Mouse (Mus musculus): ENCODE measurements around the gene Ikbkg. TPM values are rescaled to one million over a fixed set of nuclear protein-coding genes. Genes with fewer than 3 reads are reported as not detected.
A peak's percentile ranks its signal among the peaks of the same experiment; 100 is the strongest.
"Not testable (repeated sequence)": the region's sequence is repeated elsewhere in the genome, so short reads cannot be mapped to it uniquely, and the experiment has no call there.

Ikbkg gene
- 20.2 and 22.3 TPM in 2 replicates for polyA plus RNA-seq (2015; fragmentation: Nextera tagmentation; extraction: Ambion mirVana)

GRCm38 (mm10) chrX:74392535-74393443 is at the start of gene Ikbkg, which contains the start of gene Fam3a:
Gene Ikbkg (plus strand): TSS chrX:74393290.
Gene Fam3a (minus strand): TSS chrX:74393272.
- peak within 1 kb of the TSS; percentile 76 for H3K4me2 ChIP-seq
- peak within 1 kb of the TSS; percentile 93 for H3K27ac ChIP-seq
- WGBS (ENCODE audit: insufficient replicate concordance): 12% methylated on average over 30 of the region's 30 CpGs
- no peaks in the 10 kb centered on the region for H3K9me3 ChIP-seq (replicated peaks)
- peak; percentile 100 for ATAC-seq (ENCODE audit: low read depth)
- no peaks in the 10 kb centered on the region for H3K27me3 ChIP-seq
- H3K36me3 ChIP-seq: no peaks in the 10 kb centered on the region
- peak within 1 kb of the TSS; percentile 64 for H3K4me3 ChIP-seq (replicated peaks)
- H3K4me1 ChIP-seq (replicated peaks): peaks cover 24% of the 10 kb centered on the region
- peak within 1 kb of the TSS; percentile 80 for H3K9ac ChIP-seq
- peak; percentile 88 for DNase-seq

DNA sequence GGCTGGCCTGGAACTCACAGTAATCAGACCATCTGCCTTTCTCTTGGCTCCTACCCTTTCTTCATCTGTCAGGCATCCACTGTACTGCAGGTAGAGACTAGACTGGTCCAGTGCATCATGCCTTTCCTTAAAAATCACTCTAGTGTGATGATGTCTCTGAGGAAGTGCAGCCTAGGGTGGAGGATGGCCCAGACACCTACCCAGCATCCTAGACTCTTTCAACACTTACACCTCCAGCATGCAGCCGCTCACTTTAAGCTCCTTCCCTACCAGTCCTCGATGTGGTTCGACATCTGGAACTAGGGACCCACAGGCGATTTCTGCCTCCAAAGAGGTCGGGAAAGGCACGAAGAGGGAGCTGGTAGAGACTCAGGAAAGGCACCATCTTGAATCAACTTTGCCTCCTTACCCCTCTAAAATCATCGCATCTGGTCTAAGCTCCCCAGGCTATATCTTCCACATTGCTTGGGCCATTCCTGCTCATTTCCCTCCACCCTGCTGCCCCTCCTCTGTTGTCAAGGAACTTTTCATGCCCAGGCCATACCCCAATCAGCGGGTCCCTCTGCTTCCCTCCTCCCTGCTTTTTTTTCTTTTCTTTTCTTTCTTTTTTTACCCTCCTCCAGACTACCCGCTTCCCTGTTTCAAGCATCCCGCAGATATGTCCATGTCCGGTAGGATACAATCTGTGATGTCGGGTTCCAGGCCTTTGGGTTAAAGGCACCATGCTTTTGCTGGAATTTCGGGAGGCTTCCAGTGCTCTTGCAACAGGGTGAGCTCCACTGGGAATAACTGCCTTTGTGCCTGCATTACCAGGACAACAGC is 40.2 kb upstream of the Ikbkg start:
- Histone ChIP-seq H3K27ac (0 out of 2 replicates have a peak overlapping the region, but pooled peaks have one; percentile 39), H3K36me3 (no peaks in the 10 kb centered on the region), H3K9me3 (replicated peaks) (no peaks in the 10 kb centered on the region), H3K9ac (peak overlapping the region; percentile 72), H3K27me3 (no peaks in the 10 kb centered on the region), H3K4me1 (replicated peaks) (no peaks in the 10 kb centered on the region; the same call in 1 of the 2 replicates), H3K4me2 (peak overlapping the region; percentile 72), H3K4me3 (replicated peaks) (peak overlapping the region; percentile 62)
- DNase-seq: no peak
- peak; percentile 58 for ATAC-seq (ENCODE audit: low read depth)
- WGBS (ENCODE audit: insufficient replicate concordance): 21% methylated on average over 13 of the region's 13 CpGs

DNA sequence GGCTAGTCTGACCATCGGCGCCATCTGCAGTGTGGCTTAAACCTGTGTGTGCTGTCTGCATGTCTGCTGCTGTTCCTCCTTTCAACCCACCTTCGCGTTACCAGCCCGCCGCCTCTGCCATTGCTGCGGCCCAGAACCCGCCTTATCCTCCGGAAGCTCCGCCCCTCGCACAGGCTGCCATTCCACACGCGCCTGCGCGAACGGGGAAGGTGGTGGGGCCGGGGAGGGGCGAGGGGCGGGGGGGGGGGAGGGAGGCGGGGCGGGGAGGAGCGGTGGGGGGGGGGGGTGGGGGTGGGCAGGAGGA is 39.7 kb upstream of the Ikbkg start, which contains the start of gene Lage3:
Lage3 (minus strand) TSS at position 152 of the 304 bp plus-strand sequence.
- Histone ChIP-seq H3K4me2 (peak within 1 kb of the TSS; percentile 72), H3K4me3 (replicated peaks) (peak within 1 kb of the TSS; percentile 62), H3K4me1 (replicated peaks) (no peaks in the 10 kb centered on the region; the same call in 1 of the 2 replicates), H3K36me3 (no peaks in the 10 kb centered on the region), H3K27me3 (no peaks in the 10 kb centered on the region), H3K9me3 (replicated peaks) (no peaks in the 10 kb centered on the region), H3K27ac (0 out of 2 replicates have a peak within 1 kb of the TSS, but pooled peaks have one; percentile 39), H3K9ac (peak within 1 kb of the TSS; percentile 72)
- 15% methylated on average over 11 of the region's 22 CpGs for WGBS (ENCODE audit: insufficient replicate concordance)
- peak; percentile 81 for ATAC-seq (ENCODE audit: low read depth)
- peak; percentile 67 for DNase-seq

DNA sequence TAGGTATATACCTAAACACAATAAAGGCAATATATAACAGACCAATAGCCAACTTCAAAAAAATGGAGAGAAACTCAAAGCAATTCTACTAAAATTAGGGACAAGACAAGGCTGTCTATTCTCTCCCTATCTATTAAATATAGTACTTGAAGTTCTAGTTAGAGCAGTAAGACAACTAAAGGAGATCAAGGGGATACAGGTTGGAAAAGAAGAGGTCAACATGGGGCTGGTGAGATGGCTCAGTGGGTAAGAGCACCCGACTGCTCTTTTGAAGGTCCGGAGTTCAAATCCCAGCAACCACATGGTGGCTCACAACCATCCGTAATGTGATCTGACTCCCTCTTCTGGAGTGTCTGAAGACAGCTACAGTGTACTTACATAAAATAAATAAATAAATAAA is 36.0 kb upstream of the Ikbkg start:
- not testable (repeated sequence) for H3K4me2 ChIP-seq

GRCm38 (mm10) chrX:74359171-74359570 is 33.9 kb upstream of the Ikbkg start:
- no peaks in the 10 kb centered on the region for H3K9me3 ChIP-seq (replicated peaks)
- ATAC-seq (ENCODE audit: low read depth) (no peak), DNase-seq (no peak)
- no peak overlapping the region for H3K4me2 ChIP-seq
- WGBS (ENCODE audit: insufficient replicate concordance): 52% methylated on average over 11 of the region's 11 CpGs
- H3K4me3 ChIP-seq (replicated peaks): no peak overlapping the region
- H3K4me1 ChIP-seq (replicated peaks): no peaks in the 10 kb centered on the region
- no peaks in the 10 kb centered on the region for H3K27me3 ChIP-seq
- no peaks in the 10 kb centered on the region for H3K36me3 ChIP-seq
- no peak overlapping the region for H3K27ac ChIP-seq
- no peak overlapping the region for H3K9ac ChIP-seq

More for the DNA sequence above, 36.0 kb upstream of the Ikbkg start:
- WGBS (ENCODE audit: insufficient replicate concordance): 71% methylated on average over 3 of the region's 3 CpGs
- DNase-seq; H3K9me3 ChIP-seq (replicated peaks); H3K27me3 ChIP-seq; H3K9ac ChIP-seq; ATAC-seq (ENCODE audit: low read depth); H3K4me3 ChIP-seq (replicated peaks); H3K27ac ChIP-seq; H3K4me1 ChIP-seq (replicated peaks); H3K36me3 ChIP-seq: not testable (repeated sequence)

GRCm38 (mm10) chrX:74367512-74367911 is 25.6 kb upstream of the Ikbkg start:
- H3K4me3 ChIP-seq (replicated peaks): peak overlapping the region; percentile 75
- DNase-seq (no peak), ATAC-seq (ENCODE audit: low read depth) (no peak)
- no peaks in the 10 kb centered on the region for H3K9me3 ChIP-seq (replicated peaks)
- peaks cover 12% of the 10 kb centered on the region; the same call in 1 of the 2 replicates for H3K36me3 ChIP-seq
- H3K4me2 ChIP-seq: peak overlapping the region; percentile 74
- no peaks in the 10 kb centered on the region for H3K27me3 ChIP-seq
- peak overlapping the region; percentile 85 for H3K9ac ChIP-seq
- peak overlapping the region; percentile 73 for H3K27ac ChIP-seq
- H3K4me1 ChIP-seq (replicated peaks): peaks cover 35% of the 10 kb centered on the region
- WGBS (ENCODE audit: insufficient replicate concordance): 53% methylated on average over 10 of the region's 10 CpGs

GRCm38 (mm10) chrX:74368209-74368909 is 24.7 kb upstream of the Ikbkg start:
- WGBS (ENCODE audit: insufficient replicate concordance): 11% methylated on average over 49 of the region's 49 CpGs
- ATAC-seq (ENCODE audit: low read depth): peak; percentile 75
- Histone ChIP-seq H3K27me3 (no peaks in the 10 kb centered on the region), H3K9ac (peak overlapping the region; percentile 85), H3K36me3 (peaks cover 12% of the 10 kb centered on the region; the same call in 1 of the 2 replicates), H3K4me2 (peak overlapping the region; percentile 74), H3K9me3 (replicated peaks) (no peaks in the 10 kb centered on the region), H3K4me3 (replicated peaks) (peak overlapping the region; percentile 75), H3K27ac (peak overlapping the region; percentile 73), H3K4me1 (replicated peaks) (peaks cover 40% of the 10 kb centered on the region)
- peak; percentile 62 for DNase-seq

DNA sequence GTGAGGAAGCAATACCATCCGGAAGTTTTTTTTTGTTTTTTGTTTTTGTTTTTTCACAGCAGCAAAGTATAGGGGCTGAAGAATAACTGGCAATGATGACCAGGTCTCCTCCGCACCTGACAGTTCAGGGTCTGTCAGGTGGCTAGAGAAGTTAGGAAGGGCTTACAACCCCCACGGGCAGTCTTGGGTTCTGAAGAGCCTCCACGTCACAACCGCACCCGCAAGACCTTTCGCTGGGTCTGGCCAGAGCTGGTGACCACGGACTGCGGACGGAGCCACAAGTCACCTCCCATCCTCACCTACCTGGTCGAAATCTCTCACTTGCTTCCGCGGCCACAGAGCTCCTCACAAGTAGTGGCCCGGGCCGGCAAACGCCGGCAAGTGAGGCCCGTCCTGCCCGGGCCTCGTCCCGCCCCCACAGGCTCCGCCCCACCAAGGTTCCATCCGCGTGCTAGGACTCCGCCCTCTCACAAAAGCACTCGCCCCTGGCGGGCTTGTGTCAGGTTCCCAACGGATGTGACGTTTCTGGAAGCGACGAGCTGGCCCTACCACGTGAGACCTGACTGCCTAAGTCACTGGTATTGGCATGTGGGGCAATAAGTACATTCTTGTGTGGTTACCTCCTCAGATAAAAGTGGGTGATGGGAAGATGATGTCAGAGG is 20.1 kb upstream of the Ikbkg start, which contains the start of the genes Ubl4a and Slc10a3:
Ubl4a (minus strand) TSS at position 331 of the 662 bp plus-strand sequence.
Slc10a3 (minus strand) TSS at position 462 of the 662 bp plus-strand sequence.
- peak within 1 kb of the TSS; percentile 61 for H3K4me3 ChIP-seq (replicated peaks)
- no peaks in the 10 kb centered on the region for H3K9me3 ChIP-seq (replicated peaks)
- 14% methylated on average over 32 of the region's 32 CpGs for WGBS (ENCODE audit: insufficient replicate concordance)
- DNase-seq (peak; percentile 83), ATAC-seq (ENCODE audit: low read depth) (peak; percentile 91)
- H3K27me3 ChIP-seq: no peaks in the 10 kb centered on the region
- peak within 1 kb of the TSS; percentile 72 for H3K4me2 ChIP-seq
- H3K4me1 ChIP-seq (replicated peaks): peaks cover 26% of the 10 kb centered on the region
- peak within 1 kb of the TSS; percentile 76 for H3K9ac ChIP-seq
- 0 out of 2 replicates have a peak, but pooled peaks cover 4% of the 10 kb centered on the region for H3K36me3 ChIP-seq
- H3K27ac ChIP-seq: peak within 1 kb of the TSS; percentile 63; the same call in 1 of the 2 replicates

DNA sequence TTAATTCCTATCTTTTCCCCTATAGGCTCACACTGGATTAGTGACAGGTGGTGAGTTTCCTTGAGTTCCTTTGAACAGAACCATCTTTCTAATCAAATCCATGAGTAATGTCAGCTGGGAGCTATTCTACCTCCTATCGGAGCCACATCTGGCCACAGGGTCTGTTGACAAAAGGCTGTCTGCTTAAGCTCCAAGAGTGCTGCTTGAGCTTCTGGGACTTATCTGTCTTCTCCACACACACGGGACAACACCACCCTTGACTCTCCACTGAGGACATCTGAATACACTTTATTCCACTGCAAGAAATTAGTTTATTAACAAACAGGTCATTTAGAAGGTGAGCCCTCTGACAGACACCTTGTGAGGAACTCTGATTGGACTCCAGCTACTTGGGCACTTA is 8.6 kb upstream of the Ikbkg start:
- Histone ChIP-seq H3K9me3 (replicated peaks) (no peaks in the 10 kb centered on the region), H3K36me3 (0 out of 2 replicates have a peak, but pooled peaks cover 4% of the 10 kb centered on the region), H3K27ac (no peak overlapping the region), H3K4me1 (replicated peaks) (peaks cover 40% of the 10 kb centered on the region), H3K9ac (no peak overlapping the region), H3K27me3 (no peaks in the 10 kb centered on the region), H3K4me2 (peak overlapping the region; percentile 3; the same call in 1 of the 2 replicates), H3K4me3 (replicated peaks) (no peak overlapping the region)
- ATAC-seq (ENCODE audit: low read depth): peak; percentile 88
- peak; percentile 49 for DNase-seq
- 26% methylated on average over 2 of the region's 2 CpGs for WGBS (ENCODE audit: insufficient replicate concordance)

GRCm38 (mm10) chrX:74388153-74388552 is 4.9 kb upstream of the Ikbkg start:
- no peak overlapping the region for H3K9ac ChIP-seq
- H3K4me2 ChIP-seq: no peak overlapping the region
- no peak overlapping the region for H3K4me3 ChIP-seq (replicated peaks)
- H3K9me3 ChIP-seq (replicated peaks): no peaks in the 10 kb centered on the region
- no peak for DNase-seq
- peaks cover 44% of the 10 kb centered on the region for H3K4me1 ChIP-seq (replicated peaks)
- H3K27me3 ChIP-seq: no peaks in the 10 kb centered on the region
- H3K27ac ChIP-seq: peak overlapping the region; percentile 59
- ATAC-seq (ENCODE audit: low read depth): peak; percentile 25
- H3K36me3 ChIP-seq: 0 out of 2 replicates have a peak, but pooled peaks cover 4% of the 10 kb centered on the region

Measured in liver, embryonic 13.5 days (tissue).